Mouse (Mus musculus) heart, postnatal 10 days (tissue): ENCODE measurements around the gene Ppard. TPM values are rescaled to one million over a fixed set of nuclear protein-coding genes. Genes with fewer than 3 reads are reported as not detected.

Experiments
- DNase-seq, 2 experiments: peaks; one replicate each; pipeline ENCODE4 v3.0.0; 2021
- intact Hi-C: fragments of 180-260 bp; cut with DNase I; formaldehyde crosslinking; loops from one replicate; pipeline ENCODE4 v1.15.1; 2025
- total RNA-seq, 2 experiments: library from RNA; stranded (reverse); gene quantifications; 2 replicates each; pipeline ENCODE4 v1.2.3; 2021

The Ppard gene
- total RNA-seq, 2 experiments from 2014 or later, result 28.0 to 28.8 TPM

GRCm38 (mm10) chr17:28280423-28280800, 47.9 kb downstream of the Ppard start:
- intact Hi-C loops, result no loop called here
- DNase-seq, result no peak

- intact Hi-C loops, result no loop called here
- no peak for DNase-seq
Measured at GRCm38 (mm10) chr17:28280831-28281377, 48.4 kb downstream of the Ppard start.

- DNase-seq, result no peak
- intact Hi-C loops, result no loop called here
Measured at GRCm38 (mm10) chr17:28281866-28282441, 49.5 kb downstream of the Ppard start.

- intact Hi-C loops, result no loop called here
- no peak for DNase-seq
Measured at GRCm38 (mm10) chr17:28283199-28283598, 50.7 kb downstream of the Ppard start.

- intact Hi-C loops, result no loop called here
- DNase-seq, result no peak
Measured at GRCm38 (mm10) chr17:28286133-28286532, 53.6 kb downstream of the Ppard start.

- no peak for DNase-seq
- intact Hi-C loops, result no loop called here
Measured at GRCm38 (mm10) chr17:28286964-28287363, 54.5 kb downstream of the Ppard start.

- intact Hi-C loops, result no loop called here
- no peak for DNase-seq
Measured at GRCm38 (mm10) chr17:28287578-28287977, 55.1 kb downstream of the Ppard start.

- intact Hi-C loops, result no loop called here
- DNase-seq, result peak; percentile 46 to 48
Measured at GRCm38 (mm10) chr17:28287980-28288379, 55.5 kb downstream of the Ppard start.

- intact Hi-C loops, result loop anchor here (2.0 kb wide), 1 partner anchor 19 kb away; no protein-coding TSS in a partner anchor
- DNase-seq, result peak; percentile 68 to 76
Measured at GRCm38 (mm10) chr17:28290262-28290661, 57.8 kb downstream of the Ppard start.

- no peak for DNase-seq
- intact Hi-C loops, result loop anchor here (2.0 kb wide), 1 partner anchor 18 kb away; no protein-coding TSS in a partner anchor
Measured at GRCm38 (mm10) chr17:28290671-28291070, 58.2 kb downstream of the Ppard start.

GRCm38 (mm10) chr17:28291346-28291745, 58.8 kb downstream of the Ppard start:
- intact Hi-C loops, result loop anchor here (2.0 kb wide), 1 partner anchor 17 kb away; no protein-coding TSS in a partner anchor
- DNase-seq, result no peak

GRCm38 (mm10) chr17:28293716-28294115, 61.2 kb downstream of the Ppard start:
- intact Hi-C loops, result no loop called here

GRCm38 (mm10) chr17:28294449-28295333, 62.2 kb downstream of the Ppard start:
- DNase-seq, result no peak
- intact Hi-C loops, result no loop called here

More at GRCm38 (mm10) chr17:28293716-28294115, 61.2 kb downstream of the Ppard start:
- DNase-seq, result no peak

GRCm38 (mm10) chr17:28298888-28299287, 66.4 kb downstream of the Ppard start:
- intact Hi-C loops, result no loop called here
- no peak for DNase-seq

- DNase-seq, result no peak
- intact Hi-C loops, result no loop called here
Measured at GRCm38 (mm10) chr17:28299669-28300320, 67.3 kb downstream of the Ppard start.

- intact Hi-C loops, result no loop called here
- DNase-seq, result no peak
Measured at GRCm38 (mm10) chr17:28300323-28300722, 67.8 kb downstream of the Ppard start.

- intact Hi-C loops, result no loop called here
- DNase-seq, result no peak
Measured at GRCm38 (mm10) chr17:28300850-28301249, 68.3 kb downstream of the Ppard start.

GRCm38 (mm10) chr17:28305172-28305571, 72.7 kb downstream of the Ppard start:
- intact Hi-C loops, result no loop called here
- no peak for DNase-seq

- peak; percentile 92 to 96 for DNase-seq
- intact Hi-C loops, result loop anchor here (1.0 to 2.0 kb wide), 3 partner anchors 18 to 82 kb away; partner anchors contain the start of gene Ppard
Measured at GRCm38 (mm10) chr17:28308297-28309195, 76.0 kb downstream of the Ppard start.

- intact Hi-C loops, result no loop called here
- no peak for DNase-seq
Measured at GRCm38 (mm10) chr17:28310831-28311230, 78.3 kb downstream of the Ppard start.
